Mouse (Mus musculus) liver, adult (tissue): ENCODE data around the gene Slc4a4.

ENCODE experiments used
- GATA4 ChIP-seq: IDR thresholded peaks from 2 replicates; pipeline ENCODE4 v1.6.1; 2014; ENCODE audit warnings: mild to moderate bottlenecking, low read length; ENCODE audit not compliant: insufficient replicate concordance

Slc4a4 gene

GRCm38 (mm10) chr5:89000598-89000997 lies 114.0 kb downstream of the Slc4a4 start:
- no peak for TF ChIP-seq GATA4

- TF ChIP-seq GATA4, result no peak
Measured at GRCm38 (mm10) chr5:89010116-89010515, 123.5 kb downstream of the Slc4a4 start.

- no peak for TF ChIP-seq GATA4
Measured at GRCm38 (mm10) chr5:89012456-89012855, 125.8 kb downstream of the Slc4a4 start.

DNA sequence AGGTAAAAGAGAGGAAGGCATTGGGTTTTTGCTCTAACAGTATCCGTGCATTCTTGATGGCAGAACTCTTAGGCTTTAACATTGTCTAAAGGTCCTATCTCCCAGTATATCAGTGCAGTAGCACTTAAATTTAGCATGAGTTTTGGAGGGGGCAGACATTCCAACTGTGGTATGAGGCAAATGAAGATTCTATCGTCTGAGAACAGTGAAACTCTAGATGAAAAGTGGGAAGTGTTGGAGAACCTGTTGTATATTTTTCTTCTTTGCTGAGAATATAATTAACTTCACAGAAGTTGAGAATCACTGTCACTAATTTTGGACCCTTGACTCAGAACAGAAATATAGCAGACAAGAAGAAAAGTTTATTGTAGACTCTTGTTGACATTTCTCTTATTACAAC lies 128.2 kb downstream of the Slc4a4 start:
- TF ChIP-seq GATA4, result no peak

DNA sequence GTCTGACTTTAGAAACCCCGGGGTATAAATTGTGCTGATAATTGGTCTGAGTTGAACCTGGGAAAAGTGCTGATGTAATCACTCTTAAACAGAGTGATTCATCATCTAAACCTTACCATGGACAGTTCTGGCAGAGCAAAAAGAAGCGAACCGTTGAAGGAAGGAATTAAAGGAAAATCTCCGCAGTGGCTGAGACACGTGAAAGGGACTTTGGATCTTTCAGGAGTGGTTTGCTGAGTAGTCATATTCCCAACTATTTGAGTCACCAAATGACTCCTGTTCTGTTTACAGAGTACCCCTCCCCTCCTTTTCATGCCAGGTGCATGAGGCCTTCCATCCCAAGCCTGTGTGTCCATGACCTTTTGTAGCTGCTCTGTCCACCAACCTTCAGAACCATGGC lies 129.3 kb downstream of the Slc4a4 start:
- no peak for TF ChIP-seq GATA4

GRCm38 (mm10) chr5:89018537-89018936 lies 131.9 kb downstream of the Slc4a4 start:
- no peak for TF ChIP-seq GATA4

- TF ChIP-seq GATA4, result no peak
Measured at GRCm38 (mm10) chr5:89024413-89024812, 137.8 kb downstream of the Slc4a4 start.

GRCm38 (mm10) chr5:89027518-89028085 lies 141.0 kb downstream of the Slc4a4 start:
- TF ChIP-seq GATA4, result no peak

DNA sequence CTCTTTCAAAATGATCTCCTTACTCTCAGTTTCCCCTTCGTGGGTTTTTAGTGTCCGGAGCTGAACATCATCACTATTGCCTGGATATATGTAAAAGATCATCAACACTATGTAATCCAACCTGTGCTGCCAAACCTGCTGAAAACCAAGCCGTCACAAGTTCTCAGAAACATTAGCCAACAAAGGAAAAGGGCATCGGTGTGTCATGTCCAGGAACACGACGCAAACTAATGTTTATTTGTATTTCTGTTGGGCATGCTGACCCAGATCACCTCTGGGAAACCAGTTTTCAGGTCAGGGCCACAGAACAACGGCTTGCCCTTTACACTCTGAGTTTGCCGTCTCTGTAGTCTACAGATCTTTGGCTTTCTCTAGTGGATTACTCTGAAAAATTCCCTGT lies 146.0 kb downstream of the Slc4a4 start:
- no peak for TF ChIP-seq GATA4

DNA sequence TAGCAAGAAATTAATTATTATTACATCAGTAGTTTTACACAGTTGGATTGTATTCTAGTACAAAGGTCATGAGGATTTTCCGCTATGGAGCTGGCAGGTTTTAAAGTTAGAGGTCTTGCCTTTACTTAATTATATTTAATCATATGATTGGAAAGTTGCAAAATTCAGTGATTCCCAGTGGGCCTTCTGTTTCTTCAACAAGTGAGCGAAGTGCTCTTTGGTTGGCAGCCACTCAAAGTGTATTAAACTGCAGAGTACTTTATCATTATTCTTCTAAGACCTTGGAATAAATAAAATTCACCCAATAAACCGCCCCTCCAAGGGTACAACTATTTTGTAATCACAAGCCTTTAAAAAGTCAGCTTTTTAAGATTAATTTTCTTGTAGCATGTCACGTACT lies 146.6 kb downstream of the Slc4a4 start:
- no peak for TF ChIP-seq GATA4

DNA sequence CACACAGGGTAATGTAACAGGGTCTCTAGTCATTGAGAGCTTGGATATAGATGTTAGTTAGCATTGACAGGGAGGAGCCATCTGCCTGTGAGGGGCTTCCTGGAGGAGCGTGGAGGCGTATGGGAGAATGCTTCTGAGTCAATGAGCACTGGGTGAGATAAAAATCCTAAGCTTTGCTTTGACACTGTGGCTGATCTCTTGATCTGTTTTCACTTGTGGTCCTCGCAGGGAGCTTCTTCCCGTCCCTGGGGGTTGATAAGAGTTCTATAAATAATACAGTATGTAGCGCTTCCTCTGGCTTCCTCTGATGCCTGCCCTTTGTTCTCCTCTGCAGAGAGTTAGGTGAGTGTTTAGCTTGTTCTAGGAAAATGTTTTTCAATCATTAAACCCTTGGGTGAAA lies 149.5 kb downstream of the Slc4a4 start:
- no peak for TF ChIP-seq GATA4

DNA sequence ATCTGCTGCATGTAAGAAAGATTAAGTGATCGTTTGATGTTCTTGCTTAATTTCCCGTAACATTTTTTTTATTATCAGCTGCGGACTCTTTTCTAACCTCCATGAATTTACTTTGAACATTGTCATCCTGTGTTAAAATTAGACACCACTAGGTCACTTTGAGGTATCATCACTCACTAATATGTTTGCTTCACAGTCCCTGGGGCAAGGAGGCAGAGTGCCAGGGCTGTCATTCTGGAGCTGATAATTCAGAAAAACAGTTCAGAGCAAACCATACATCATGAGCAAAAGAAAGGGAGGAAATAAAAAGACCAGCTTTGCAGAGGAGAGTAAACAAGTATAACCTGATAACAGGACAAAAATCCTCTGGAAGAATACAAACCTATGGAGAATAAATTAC lies 154.2 kb downstream of the Slc4a4 start:
- no peak for TF ChIP-seq GATA4

DNA sequence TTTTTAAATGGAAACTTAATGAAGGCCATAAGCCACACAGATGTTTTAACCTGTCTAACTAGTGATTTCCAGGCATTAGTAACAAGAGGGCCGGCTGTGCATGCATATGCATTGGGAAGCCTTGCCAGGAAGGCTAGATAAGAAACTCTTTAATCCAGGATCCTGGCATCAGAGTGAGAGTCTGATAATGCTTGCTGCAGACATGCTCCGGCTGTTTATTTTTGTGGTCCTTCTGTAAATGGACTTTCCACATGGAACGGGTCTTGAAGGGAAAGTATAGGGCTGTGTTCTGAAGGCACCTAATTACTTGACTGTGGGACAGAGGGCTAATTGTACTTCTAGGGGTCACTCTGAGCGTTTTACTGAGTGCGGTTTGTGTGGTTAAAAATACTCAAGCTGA lies 157.2 kb downstream of the Slc4a4 start:
- TF ChIP-seq GATA4, result no peak

DNA sequence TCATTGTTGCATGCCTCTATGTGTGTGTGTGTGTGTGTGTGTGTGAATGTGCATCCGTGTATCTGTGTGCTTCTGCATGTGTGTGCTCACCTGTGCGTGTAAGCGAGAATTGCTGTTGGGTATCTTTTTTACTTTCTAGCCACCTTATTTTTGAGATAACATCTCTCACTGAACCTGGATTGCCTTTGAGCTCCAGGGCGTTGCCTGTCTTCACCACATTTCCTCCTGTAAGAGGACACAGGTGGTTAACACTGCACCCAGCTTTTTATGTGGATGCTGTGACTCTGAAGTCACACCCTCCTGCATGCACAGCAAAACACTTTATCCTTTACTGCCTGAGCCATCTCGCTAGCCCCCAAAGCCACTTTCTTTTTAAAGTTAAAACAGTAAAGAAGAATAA lies 158.2 kb downstream of the Slc4a4 start:
- TF ChIP-seq GATA4, result no peak

GRCm38 (mm10) chr5:89051577-89051976 lies 165.0 kb downstream of the Slc4a4 start:
- no peak for TF ChIP-seq GATA4

- TF ChIP-seq GATA4, result no peak
Measured at GRCm38 (mm10) chr5:89052230-89052629, 165.6 kb downstream of the Slc4a4 start.

DNA sequence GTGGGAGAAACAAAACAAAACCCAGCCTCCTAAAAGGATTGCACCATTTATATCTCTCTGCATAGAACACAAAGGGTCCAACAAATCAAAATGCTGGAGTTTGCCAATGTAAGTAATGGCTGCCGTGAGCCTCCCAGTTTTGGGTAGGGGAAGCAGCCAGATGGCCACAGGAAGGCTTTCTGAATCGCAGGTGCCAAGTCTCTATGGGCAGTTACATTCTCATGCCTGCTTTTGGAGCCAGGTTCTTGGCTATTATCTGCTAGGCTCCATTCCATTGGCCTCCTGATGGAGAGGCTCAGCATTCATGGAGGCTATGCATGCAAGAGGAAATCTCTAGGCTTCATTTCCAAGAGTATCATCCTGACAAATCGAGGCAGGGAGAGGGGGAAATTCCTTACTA lies 169.0 kb downstream of the Slc4a4 start:
- no peak for TF ChIP-seq GATA4

- no peak for TF ChIP-seq GATA4
Measured at GRCm38 (mm10) chr5:89056370-89056769, 169.8 kb downstream of the Slc4a4 start.

DNA sequence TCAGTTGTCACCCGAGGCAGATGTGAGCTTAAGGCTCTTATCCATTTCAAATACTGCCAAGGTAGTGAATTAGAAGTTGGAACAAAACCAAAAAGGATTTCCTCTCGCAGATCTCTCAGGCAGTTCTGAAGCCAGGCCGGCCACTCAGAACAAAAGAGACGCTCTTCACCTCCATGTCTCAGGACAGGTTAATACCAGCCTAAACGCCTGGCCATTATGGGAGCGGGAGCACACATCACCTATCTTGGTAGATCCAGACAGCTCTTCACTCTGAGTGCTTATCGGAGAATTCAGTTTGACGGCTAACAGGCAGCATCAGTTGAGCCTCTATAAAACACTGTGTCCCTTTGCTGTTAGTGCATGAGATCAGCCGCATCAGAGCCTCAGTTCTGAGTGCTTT lies 174.5 kb downstream of the Slc4a4 start:
- TF ChIP-seq GATA4, result no peak

- TF ChIP-seq GATA4, result no peak
Measured at GRCm38 (mm10) chr5:89062286-89062685, 175.7 kb downstream of the Slc4a4 start.
